Mouse (Mus musculus) liver, embryonic 12.5 days (tissue): Measurements from ENCODE around the gene Ggta1. TPM values are rescaled to one million over a fixed set of nuclear protein-coding genes. Genes with fewer than 3 reads are reported as not detected.

Experiments
- ATAC-seq: fragments of 200-750 bp; cut with Nextera tagmentation; 2 replicates; pipeline ENCODE4 v1.8.0; 2017; ENCODE audit warnings: moderate number of reproducible peaks, mild to moderate bottlenecking, moderate library complexity
- H3K27ac ChIP-seq: fragments of 300-500 bp; sonication (generic); 2 replicates; pipeline ENCODE4 v1.5.1; 2016; ENCODE audit warnings: mild to moderate bottlenecking
- H3K27me3 ChIP-seq: fragments of 300-500 bp; sonication (generic); replicated peaks from 2 replicates; pipeline ENCODE4 v1.6.1; 2016; ENCODE audit warnings: mild to moderate bottlenecking, moderate library complexity
- H3K36me3 ChIP-seq: fragments of 300-500 bp; sonication (generic); 2 replicates; pipeline ENCODE4 v1.6.1; 2016; ENCODE audit warnings: mild to moderate bottlenecking, moderate library complexity
- H3K4me1 ChIP-seq: fragments of 300-500 bp; sonication (generic); 2 replicates; pipeline ENCODE4 v1.6.1; 2016
- H3K4me2 ChIP-seq: fragments of 300-500 bp; sonication (generic); 2 replicates; pipeline ENCODE4 v1.6.1; 2016; ENCODE audit warnings: mild to moderate bottlenecking, moderate library complexity
- H3K4me3 ChIP-seq: fragments of 300-500 bp; sonication (generic); 2 replicates; pipeline ENCODE4 v1.5.1; 2016; ENCODE audit warnings: mild to moderate bottlenecking, moderate library complexity
- H3K9ac ChIP-seq: fragments of 300-500 bp; sonication (generic); 2 replicates; pipeline ENCODE4 v1.6.1; 2016; ENCODE audit warnings: mild to moderate bottlenecking, moderate library complexity
- H3K9me3 ChIP-seq: fragments of 300-500 bp; sonication (generic); replicated peaks from 2 replicates; pipeline ENCODE4 v1.6.1; 2016; ENCODE audit warnings: mild to moderate bottlenecking, moderate library complexity
- WGBS: fragments of 180-500 bp; shearing (Covaris S2); methylation state at CpG from one replicate; pipeline ENCODE4 v1.1.7; 2016; ENCODE audit not compliant: insufficient replicate concordance; 5-methylcytosine and 5-hydroxymethylcytosine counted together
- polyA plus RNA-seq: library from polyadenylated mRNA; unstranded; fragments of >200 nt; fragmentation: Nextera tagmentation; extraction: Ambion mirVana; gene quantifications from 2 replicates; pipeline ENCODE4 v1.2.1, GENCODE M21; 2016

The Ggta1 gene
- polyA plus RNA-seq, result 12.7 and 13.0 TPM in 2 replicates

- H3K4me2 ChIP-seq, result peak within 1 kb of the TSS; percentile 95
- H3K27me3 ChIP-seq, result no peaks in the 10 kb centered on the region
- H3K4me3 ChIP-seq, result peak within 1 kb of the TSS; percentile 67
- no peak for ATAC-seq
- peaks cover 59% of the 10 kb centered on the region for H3K4me1 ChIP-seq
- H3K36me3 ChIP-seq, result peaks cover 16% of the 10 kb centered on the region
- peak within 1 kb of the TSS; percentile 79 for H3K9ac ChIP-seq
- H3K9me3 ChIP-seq, result 0 out of 2 replicates have a peak, but pooled peaks cover under 1% of the 10 kb centered on the region
- peak within 1 kb of the TSS; percentile 83 for H3K27ac ChIP-seq
- WGBS, result 11% methylated on average over 7 of the region's 7 CpGs
These were observed at the start of gene Ggta1 for GRCm38 (mm10) chr2:35462791-35463281. TSS of gene Ggta1 (minus strand) at chr2:35463231.

- H3K36me3 ChIP-seq, result no peaks in the 10 kb centered on the region
- no peak overlapping the region for H3K4me2 ChIP-seq
- no peak overlapping the region for H3K4me3 ChIP-seq
- H3K9me3 ChIP-seq, result no peaks in the 10 kb centered on the region
- 90% methylated on average over 4 of the region's 4 CpGs for WGBS
- no peaks in the 10 kb centered on the region for H3K27me3 ChIP-seq
- H3K9ac ChIP-seq, result no peak overlapping the region
- H3K27ac ChIP-seq, result no peak overlapping the region
- ATAC-seq, result no peak
- H3K4me1 ChIP-seq, result peaks cover 40% of the 10 kb centered on the region
These were observed 49.2 kb upstream of the Ggta1 start for GRCm38 (mm10) chr2:35512226-35512625.

DNA sequence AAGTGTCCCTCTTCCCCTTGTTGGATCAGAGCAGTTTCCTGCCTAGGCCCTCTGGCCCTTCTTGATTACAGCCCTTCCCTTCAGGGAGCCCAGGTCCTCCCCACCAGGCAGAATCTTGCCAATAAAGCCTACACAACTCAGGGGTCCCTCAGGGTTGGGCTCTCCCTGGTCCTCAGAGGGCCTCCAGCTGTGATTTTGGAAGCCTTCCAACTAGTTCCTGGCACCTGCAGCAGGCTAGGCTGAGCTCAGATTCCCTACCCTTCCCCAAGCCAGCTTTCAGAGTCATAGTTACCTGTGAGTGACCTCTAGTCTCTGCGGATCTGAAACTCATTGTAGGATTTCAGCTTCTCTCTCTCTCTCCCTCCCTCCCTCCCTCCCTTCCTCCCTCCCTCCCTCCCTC, 47.9 kb upstream of the Ggta1 start:
- Histone ChIP-seq H3K4me3 (no peak overlapping the region), H3K36me3 (no peaks in the 10 kb centered on the region), H3K4me2 (no peak overlapping the region), H3K4me1 (peaks cover 52% of the 10 kb centered on the region), H3K9me3 (no peaks in the 10 kb centered on the region), H3K9ac (no peak overlapping the region), H3K27ac (0 out of 2 replicates have a peak overlapping the region, but pooled peaks have one; percentile 13), H3K27me3 (no peaks in the 10 kb centered on the region)
- WGBS, result 67% methylated on average over 1 of the region's 1 CpGs
- no peak for ATAC-seq

- ATAC-seq, result no peak
These were observed 46.9 kb upstream of the Ggta1 start for GRCm38 (mm10) chr2:35509888-35510287.

DNA sequence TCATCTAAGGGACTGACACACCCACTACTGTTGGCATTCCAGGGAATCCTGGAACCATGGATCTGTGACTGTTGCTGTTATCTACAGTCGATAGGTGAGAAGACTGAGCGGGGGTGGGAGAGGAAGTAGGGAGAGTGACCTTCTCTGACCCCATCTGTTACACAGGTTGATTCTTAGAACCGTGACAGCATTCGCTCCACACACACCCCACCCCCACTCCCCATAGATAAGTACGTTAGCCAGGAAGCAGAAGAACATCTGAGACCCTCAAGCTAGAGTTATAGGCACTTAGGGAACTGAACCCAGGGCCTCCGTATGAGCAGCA, 46.3 kb upstream of the Ggta1 start:
- no peaks in the 10 kb centered on the region for H3K9me3 ChIP-seq
- H3K27ac ChIP-seq, result peak overlapping the region; percentile 49

More at GRCm38 (mm10) chr2:35509888-35510287, 46.9 kb upstream of the Ggta1 start:
- Histone ChIP-seq H3K4me1 (peaks cover 62% of the 10 kb centered on the region), H3K4me3 (no peak overlapping the region), H3K4me2 (no peak overlapping the region), H3K36me3 (no peaks in the 10 kb centered on the region), H3K9ac (no peak overlapping the region), H3K9me3 (no peaks in the 10 kb centered on the region), H3K27me3 (no peaks in the 10 kb centered on the region), H3K27ac (no peak overlapping the region; the same call in 1 of the 2 replicates)
- WGBS, result 57% methylated on average over 4 of the region's 4 CpGs

GRCm38 (mm10) chr2:35508597-35509342, 45.7 kb upstream of the Ggta1 start:
- H3K9me3 ChIP-seq, result no peaks in the 10 kb centered on the region
- H3K27ac ChIP-seq, result peak overlapping the region; percentile 49; the same call in 1 of the 2 replicates
- 47% methylated on average over 10 of the region's 10 CpGs for WGBS
- H3K9ac ChIP-seq, result no peak overlapping the region
- no peak overlapping the region for H3K4me3 ChIP-seq
- peaks cover 73% of the 10 kb centered on the region for H3K4me1 ChIP-seq
- H3K36me3 ChIP-seq, result no peaks in the 10 kb centered on the region
- H3K4me2 ChIP-seq, result no peak overlapping the region
- no peaks in the 10 kb centered on the region for H3K27me3 ChIP-seq
- ATAC-seq, result no peak

More for the DNA sequence above, 46.3 kb upstream of the Ggta1 start:
- no peak for ATAC-seq
- Histone ChIP-seq H3K4me2 (no peak overlapping the region), H3K4me3 (no peak overlapping the region), H3K9ac (no peak overlapping the region), H3K4me1 (peaks cover 68% of the 10 kb centered on the region), H3K36me3 (no peaks in the 10 kb centered on the region), H3K27me3 (no peaks in the 10 kb centered on the region)
- WGBS, result 14% methylated on average over 6 of the region's 6 CpGs

DNA sequence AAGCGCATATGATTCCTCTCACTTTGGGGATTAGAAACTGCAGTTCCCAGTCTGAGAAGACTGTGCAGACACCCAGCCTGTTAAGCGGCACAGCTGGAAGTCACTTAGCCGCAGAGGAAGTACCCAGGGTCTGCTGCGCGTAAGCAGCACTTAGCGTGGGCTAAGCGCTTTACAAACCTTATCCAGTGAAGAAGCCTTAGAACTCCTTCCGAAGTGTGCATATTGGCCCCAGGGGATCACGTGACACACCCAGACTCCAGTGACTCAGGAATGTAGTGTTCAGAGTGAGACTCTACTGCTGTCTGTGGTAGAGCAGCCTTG, 44.1 kb upstream of the Ggta1 start:
- Histone ChIP-seq H3K4me3 (peak overlapping the region; percentile 36), H3K9ac (peak overlapping the region; percentile 62), H3K27ac (peak overlapping the region; percentile 93), H3K27me3 (no peaks in the 10 kb centered on the region), H3K36me3 (no peaks in the 10 kb centered on the region), H3K4me2 (peak overlapping the region; percentile 65), H3K9me3 (no peaks in the 10 kb centered on the region), H3K4me1 (peaks cover 89% of the 10 kb centered on the region)
- peak; percentile 61 for ATAC-seq
- WGBS, result 15% methylated on average over 9 of the region's 9 CpGs

GRCm38 (mm10) chr2:35506311-35507190, 43.5 kb upstream of the Ggta1 start:
- Histone ChIP-seq H3K4me3 (peak overlapping the region; percentile 36), H3K4me1 (peaks cover 95% of the 10 kb centered on the region), H3K9ac (peak overlapping the region; percentile 62), H3K4me2 (peak overlapping the region; percentile 65), H3K27me3 (no peaks in the 10 kb centered on the region), H3K27ac (peak overlapping the region; percentile 93), H3K9me3 (no peaks in the 10 kb centered on the region), H3K36me3 (no peaks in the 10 kb centered on the region)
- WGBS, result 10% methylated on average over 6 of the region's 6 CpGs
- peak; percentile 84 for ATAC-seq

DNA sequence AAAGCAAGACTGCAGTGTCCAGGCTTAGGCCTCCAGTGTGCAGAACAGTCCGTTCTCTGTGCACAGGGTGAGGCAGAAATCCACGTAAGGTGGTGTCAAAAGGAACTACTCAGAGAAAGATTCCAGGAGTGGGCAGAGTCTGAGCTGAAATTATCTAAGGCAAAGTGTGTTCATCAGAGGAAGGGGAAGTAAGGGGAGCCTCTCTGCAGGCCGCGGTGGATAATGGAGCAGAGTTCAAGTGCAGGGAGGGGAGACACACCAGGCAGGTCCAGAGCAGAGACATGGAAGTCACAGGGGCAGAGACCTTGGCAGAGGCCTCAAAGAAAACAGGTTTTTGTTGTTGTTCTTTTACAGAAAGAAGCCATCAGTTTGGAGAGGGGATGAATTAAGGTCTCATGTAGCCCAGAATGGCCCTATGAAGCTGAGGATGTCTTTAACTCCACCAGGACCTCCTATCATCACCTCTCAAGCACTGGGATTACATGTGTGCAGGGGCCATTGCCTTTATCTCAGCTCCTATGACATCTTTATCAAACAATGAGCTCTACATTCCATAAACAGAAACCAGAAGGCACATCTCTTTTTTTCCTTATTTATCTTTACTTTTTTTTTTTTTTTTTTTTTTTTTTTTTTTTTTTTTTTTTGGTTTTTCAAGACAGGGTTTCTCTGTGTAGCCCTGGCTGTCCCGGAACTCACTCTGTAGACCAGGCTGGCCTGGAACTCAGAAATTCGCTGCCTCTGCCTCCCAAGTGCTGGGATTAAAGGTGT, 42.7 kb upstream of the Ggta1 start:
- Histone ChIP-seq H3K27ac (peak overlapping the region; percentile 93), H3K9ac (0 out of 2 replicates have a peak overlapping the region, but pooled peaks have one; percentile 62), H3K27me3 (no peaks in the 10 kb centered on the region), H3K4me2 (peak overlapping the region; percentile 65), H3K4me1 (peaks cover 98% of the 10 kb centered on the region), H3K9me3 (peaks cover 4% of the 10 kb centered on the region; the same call in 1 of the 2 replicates), H3K4me3 (no peak overlapping the region), H3K36me3 (0 out of 2 replicates have a peak, but pooled peaks cover 2% of the 10 kb centered on the region)
- 19% methylated on average over 6 of the region's 6 CpGs for WGBS
- ATAC-seq, result no peak

GRCm38 (mm10) chr2:35504417-35504776, 41.4 kb upstream of the Ggta1 start:
- 23% methylated on average over 7 of the region's 7 CpGs for whole genome bisulfite sequencing
- Histone ChIP-seq H3K4me1 (peaks cover 99% of the 10 kb centered on the region), H3K9me3 (peaks cover 8% of the 10 kb centered on the region; the same call in 1 of the 2 replicates), H3K36me3 (0 out of 2 replicates have a peak, but pooled peaks cover 4% of the 10 kb centered on the region), H3K9ac (peak overlapping the region; percentile 57), H3K27me3 (no peaks in the 10 kb centered on the region), H3K4me2 (peak overlapping the region; percentile 39), H3K4me3 (no peak overlapping the region), H3K27ac (peak overlapping the region; percentile 93)
- no peak for ATAC-seq

- Histone ChIP-seq H3K4me2 (peak overlapping the region; percentile 39), H3K4me3 (no peak overlapping the region), H3K9ac (peak overlapping the region; percentile 57), H3K4me1 (peaks cover 99% of the 10 kb centered on the region), H3K36me3 (0 out of 2 replicates have a peak, but pooled peaks cover 4% of the 10 kb centered on the region), H3K27me3 (no peaks in the 10 kb centered on the region), H3K9me3 (peaks cover 8% of the 10 kb centered on the region; the same call in 1 of the 2 replicates), H3K27ac (peak overlapping the region; percentile 93)
- 13% methylated on average over 8 of the region's 8 CpGs for WGBS
- ATAC-seq, result peak; percentile 53
These were observed 40.8 kb upstream of the Ggta1 start for GRCm38 (mm10) chr2:35503723-35504416.
